Mouse (Mus musculus): Measurements from ENCODE around the gene Rusc1.

GRCm38 (mm10) chr3:89093175-89093574, at the start of gene Rusc1:
- TF ChIP-seq CTCF (IDR thresholded peaks at IDR 0.05; ENCODE audit: low read depth), result no peak
- TF ChIP-seq EP300 (optimal IDR thresholded peaks at IDR 0.05), result no peak

Data from stomach, postnatal 0 days (tissue).